Mouse (Mus musculus) mesoderm, embryonic 11.5 days (tissue): Measurements from ENCODE around the gene Lefty1.
"Not testable (repeated sequence)": the region's sequence is repeated elsewhere in the genome, so short reads cannot be mapped to it uniquely, and the experiment has no call there.

Experiments
- DNase-seq: peaks from one replicate; pipeline ENCODE4 v3.0.0-alpha.2; 2012; ENCODE audit warnings: low read depth, low spot score

Lefty1 gene

DNA sequence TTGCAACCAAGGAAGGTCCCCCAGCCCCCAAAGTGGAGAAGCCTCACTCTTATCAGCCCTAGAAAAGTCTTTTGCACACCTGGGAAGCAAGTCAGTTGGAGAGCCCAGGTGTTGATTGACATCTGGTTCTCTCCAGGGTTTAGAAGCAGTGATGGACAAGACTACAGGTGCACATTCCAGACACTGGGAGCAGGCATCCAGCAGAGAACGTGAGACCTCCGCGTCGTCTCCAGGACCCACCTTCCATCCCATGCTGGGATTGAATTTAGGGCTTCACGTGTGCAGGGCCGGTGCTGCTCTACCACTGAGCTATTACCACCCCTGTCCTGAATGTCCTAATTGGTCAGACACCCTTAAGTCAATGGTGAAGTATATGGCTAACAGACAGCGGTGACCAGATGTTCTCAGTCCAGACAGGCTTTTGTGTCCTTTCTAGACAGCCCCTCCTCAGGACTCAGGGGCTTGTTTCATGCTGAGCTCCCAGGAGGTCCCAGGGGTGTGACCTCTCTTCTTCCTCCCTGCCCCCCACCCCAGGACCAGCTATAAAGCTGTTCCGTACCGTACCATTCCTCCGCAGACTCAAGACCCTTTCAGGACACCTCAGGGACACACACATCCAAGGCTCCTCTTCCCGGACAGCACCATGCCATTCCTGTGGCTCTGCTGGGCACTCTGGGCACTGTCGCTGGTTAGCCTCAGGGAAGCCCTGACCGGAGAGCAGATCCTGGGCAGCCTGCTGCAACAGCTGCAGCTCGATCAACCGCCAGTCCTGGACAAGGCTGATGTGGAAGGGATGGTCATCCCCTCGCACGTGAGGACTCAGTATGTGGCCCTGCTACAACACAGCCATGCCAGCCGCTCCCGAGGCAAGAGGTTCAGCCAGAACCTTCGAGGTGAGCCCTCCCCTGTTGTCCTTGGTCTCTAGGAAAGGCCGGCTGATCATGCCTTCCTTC is at the start of gene Lefty1:
Gene Lefty1 (plus strand): TSS at position 556 of the 953 bp plus-strand sequence.
- no peak for DNase-seq

DNA sequence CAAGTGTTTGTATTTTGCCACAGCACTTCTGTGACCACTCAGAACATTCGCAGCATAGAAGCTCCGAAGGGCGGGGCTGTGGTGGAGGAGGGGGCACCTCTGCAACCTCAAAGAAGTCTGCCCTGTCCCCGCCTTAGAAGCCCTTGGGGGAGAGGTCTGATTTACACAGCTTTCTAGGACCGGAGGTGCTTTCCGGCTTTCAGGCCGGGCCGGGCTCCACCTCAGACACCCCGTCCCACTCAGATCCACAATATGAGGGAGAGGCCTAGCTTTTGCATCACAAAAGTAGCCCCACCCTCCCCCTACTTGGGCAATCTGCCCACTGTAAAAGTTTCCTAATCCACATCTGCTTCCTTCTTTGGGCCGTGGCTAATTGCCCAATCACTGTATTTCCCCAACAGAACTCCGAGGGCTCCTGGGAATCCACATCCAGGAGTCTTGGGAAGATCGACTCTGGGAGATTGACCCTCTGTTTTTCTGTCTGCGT is 46.2 kb upstream of the Lefty1 start:
- peak; percentile 33 for DNase-seq

DNA sequence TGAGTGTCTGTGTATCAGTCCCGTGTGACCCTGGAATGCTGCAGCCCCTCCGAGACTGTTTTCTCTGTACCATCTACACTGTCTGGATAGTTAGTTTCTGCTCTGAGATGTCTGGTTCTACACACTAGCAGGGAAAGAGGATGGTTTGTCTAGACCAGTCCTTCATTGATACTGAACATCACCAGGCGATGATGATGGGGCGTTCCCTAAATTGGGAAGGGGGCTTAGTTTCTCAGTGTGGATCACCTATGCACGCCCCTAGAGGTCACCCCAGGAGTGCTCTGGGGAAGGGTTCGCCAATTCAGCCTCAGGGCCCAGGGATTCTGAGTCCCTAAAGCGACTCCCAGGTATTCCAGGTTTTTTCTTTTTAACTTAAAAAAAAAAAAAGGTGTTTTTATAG is 45.6 kb upstream of the Lefty1 start:
- no peak for DNase-seq

DNA sequence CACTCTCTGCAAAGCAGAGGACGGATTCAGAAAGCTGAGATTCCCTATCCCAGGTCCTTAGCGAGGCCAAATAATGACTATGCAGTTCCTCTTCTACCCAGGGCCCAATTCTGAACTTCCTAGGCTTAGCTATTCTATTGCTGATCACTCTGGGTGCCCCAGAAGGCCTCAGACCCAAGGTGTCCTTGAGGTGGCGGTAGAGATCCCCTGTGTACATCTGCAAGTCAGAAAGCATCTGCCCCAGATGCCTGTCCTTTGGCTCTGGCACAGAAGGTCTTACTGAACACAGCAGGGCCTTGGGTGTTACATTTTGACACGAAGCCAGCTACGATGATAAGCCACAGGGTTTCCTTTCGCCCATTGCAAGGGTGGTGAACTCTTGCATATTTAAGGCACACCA is 45.0 kb upstream of the Lefty1 start:
- no peak for DNase-seq

DNA sequence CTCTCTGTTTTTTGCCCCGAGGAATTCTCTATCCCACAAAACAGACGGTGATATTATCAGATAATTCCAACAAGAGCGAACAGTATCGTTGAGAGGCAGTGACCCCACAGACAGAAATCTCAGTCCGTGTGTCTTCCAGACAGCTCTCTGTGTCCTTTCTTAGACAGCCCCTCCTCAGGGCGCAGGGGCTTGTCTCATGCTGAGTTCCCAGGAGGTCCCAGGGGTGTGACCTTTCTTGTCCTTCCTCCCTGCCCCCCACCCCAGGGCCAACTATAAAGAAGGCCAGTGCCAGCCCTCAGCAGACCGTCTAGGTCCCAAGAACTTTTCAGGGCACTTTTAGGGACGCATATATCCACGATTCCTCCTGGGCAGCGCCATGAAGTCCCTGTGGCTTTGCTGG is 42.0 kb upstream of the Lefty1 start, which contains the start of gene Lefty2:
Gene Lefty2 (plus strand): TSS at position 301 of the 400 bp plus-strand sequence.
- no peak for DNase-seq

DNA sequence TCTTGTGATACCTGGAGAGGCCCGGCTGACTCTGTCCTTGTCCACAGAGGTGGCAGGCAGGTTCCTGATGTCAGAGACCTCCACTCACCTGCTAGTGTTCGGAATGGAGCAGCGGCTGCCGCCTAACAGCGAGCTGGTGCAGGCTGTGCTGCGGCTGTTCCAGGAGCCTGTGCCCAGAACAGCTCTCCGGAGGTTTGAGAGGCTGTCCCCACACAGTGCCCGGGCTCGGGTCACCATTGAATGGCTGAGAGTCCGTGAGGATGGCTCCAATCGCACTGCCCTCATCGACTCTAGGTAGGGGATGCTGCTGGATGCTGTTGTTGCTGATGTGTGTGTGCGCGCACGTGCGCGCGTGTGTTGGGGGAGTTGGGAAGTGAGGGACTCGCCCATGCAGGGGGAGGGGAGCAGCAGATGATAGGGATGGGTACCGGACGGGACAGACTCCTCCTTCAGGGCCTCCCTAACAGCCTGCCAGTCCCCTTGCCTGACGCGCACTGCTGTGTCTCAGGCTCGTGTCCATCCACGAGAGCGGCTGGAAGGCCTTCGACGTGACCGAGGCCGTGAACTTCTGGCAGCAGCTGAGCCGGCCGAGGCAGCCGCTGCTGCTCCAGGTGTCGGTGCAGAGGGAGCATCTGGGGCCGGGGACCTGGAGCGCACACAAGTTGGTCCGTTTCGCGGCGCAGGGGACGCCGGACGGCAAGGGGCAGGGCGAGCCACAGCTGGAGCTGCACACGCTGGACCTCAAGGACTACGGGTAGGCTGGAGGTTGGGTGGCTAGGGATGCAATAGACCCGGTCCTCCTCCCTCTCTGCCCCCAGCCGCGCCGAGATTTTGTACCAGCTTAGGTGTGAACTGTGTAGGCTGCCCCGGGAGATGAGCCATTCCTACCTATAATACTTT is 40.5 kb upstream of the Lefty1 start:
- DNase-seq: not testable (repeated sequence)

DNA sequence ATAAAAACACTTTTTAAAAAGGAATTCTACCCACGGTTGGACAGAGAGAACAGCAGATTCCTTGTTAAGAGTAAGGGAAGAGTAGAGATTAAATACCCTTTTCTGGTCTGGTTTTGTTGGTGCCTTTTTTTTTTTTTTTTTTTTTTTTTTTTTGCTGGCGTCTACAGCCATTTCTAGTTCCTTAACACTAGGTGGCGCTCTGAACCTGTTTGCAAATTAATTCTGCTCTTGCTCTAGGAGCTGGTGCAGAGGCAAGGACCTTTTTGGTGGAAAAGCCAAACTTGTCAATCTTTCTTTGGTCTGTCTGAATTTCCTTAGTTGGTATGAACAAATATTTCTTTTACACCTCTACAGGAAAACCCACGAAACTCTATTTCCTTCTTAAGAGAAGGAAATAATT is 33.7 kb upstream of the Lefty1 start:
- peak; percentile 78 for DNase-seq

DNA sequence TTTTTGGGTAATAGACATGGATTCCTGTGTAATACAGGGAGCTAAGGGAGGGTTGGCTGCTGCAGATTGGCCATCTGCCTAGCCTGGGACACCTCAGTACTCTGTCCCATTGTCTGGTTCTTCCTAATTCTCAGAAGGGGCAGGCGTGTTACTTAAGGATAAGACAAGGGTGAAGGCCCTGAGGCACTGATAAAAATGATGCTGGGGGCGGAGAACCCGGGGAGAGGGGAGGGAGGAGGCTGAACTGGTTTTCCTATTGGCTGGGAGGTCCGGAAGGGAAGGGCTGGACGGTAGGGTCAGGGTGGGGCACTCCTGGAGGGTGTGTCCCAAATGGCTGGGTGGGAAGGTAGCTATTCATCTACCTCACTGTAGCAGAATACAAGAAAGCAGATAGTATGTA is 31.9 kb upstream of the Lefty1 start:
- no peak for DNase-seq

DNA sequence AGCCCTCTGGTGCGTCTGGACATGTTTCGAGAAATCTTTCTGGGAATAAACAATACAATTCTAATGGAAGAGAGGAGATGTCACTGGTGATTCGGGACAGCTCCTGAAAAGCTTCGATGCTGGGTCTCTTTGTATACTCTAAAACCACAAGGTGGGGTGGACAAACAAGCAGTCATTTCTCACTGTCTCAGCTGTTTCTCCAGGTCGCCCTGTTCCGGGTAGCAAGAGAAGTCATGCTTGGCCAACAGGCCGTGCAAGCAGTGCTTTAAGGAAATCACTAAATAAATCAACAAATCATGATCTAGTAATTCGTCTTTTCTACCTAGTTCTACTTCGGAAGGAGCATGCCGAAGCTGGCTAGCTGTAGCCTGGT is 31.2 kb upstream of the Lefty1 start:
- no peak for DNase-seq

DNA sequence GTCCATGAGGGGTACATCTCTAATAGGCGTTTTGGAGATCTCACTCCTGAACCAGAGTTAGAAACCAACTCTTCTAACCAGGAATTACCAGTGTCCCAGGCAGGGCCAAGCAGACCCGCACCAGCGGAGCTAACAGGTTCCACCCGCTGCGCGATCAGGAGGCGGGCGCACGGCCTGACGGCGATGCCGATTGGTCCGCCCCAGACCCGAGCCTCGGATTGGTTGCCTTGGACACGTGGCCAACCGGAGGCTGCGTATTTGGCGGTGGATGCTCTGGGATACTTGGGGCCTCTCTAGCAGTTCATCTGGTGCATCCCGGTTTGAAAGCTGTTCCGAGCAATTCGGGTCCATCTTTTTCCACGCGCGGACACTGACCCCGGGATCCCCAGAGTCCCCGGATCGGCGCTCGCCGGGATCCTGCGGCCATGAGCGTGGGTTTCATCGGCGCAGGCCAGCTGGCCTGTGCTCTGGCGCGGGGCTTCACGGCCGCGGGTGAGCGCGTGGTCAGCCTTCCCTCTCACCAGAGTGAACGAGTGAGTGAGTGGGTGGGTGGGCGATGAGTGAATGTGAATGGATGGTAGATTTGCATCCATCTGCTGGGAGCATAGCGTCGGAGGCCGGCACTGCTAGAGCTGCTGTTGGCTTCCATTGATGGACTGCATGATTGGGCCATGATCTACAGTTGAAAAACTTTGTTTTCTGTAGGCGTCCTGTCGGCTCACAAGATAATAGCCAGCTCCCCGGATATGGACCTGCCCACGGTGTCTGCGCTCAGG is 30.6 kb upstream of the Lefty1 start, which contains the start of gene Pycr2:
Gene Pycr2 (plus strand): TSS at position 255 of the 776 bp plus-strand sequence.
- DNase-seq: peak; percentile 95

DNA sequence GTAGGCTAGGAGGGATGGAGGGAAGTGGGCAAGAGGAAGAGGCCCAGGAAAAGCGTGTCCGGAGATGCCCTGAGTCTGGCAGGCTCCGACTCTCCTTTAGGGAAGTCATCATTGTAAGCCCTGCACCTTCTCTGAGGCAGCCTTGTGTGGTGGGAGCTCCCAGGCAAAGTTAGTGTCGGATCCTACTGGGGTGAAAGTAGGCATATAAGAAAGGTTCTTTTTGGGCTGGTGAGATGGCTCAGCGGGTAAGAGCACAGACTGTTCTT is 30.1 kb upstream of the Lefty1 start:
- no peak for DNase-seq

DNA sequence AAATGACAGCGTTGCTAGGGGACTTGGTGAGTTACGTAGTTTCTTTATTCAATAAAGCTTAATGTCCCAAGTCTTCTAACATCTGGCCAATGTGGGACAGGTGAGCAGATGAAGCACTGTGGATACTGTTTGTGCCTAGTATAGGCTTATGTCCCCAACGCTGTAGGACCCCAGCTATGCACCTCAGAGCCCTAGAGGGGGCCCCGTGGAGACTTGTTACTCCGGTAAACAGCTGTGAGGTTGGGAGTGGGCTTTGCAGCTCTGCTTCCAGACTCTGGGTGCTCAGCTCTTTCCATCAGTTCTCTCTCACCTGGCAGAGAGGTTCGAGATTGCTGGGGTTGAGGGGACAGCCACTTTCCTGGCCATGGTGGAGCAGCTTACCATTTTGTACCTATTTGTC is 29.5 kb upstream of the Lefty1 start:
- DNase-seq: no peak

DNA sequence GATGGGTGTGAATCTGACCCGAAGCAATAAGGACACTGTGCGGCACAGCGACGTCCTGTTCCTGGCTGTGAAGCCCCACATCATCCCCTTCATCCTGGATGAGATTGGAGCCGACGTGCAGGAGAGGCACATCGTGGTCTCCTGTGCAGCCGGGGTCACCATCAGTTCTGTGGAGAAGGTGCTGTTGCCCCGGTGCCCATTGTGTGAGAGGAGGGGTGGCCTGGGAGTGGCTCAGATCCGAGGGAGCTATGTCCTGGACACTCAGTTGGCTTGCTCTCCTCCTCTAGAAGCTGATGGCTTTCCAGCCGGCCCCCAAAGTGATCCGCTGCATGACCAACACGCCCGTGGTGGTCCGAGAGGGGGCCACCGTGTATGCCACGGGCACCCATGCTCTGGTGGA is 28.9 kb upstream of the Lefty1 start:
- DNase-seq: no peak

DNA sequence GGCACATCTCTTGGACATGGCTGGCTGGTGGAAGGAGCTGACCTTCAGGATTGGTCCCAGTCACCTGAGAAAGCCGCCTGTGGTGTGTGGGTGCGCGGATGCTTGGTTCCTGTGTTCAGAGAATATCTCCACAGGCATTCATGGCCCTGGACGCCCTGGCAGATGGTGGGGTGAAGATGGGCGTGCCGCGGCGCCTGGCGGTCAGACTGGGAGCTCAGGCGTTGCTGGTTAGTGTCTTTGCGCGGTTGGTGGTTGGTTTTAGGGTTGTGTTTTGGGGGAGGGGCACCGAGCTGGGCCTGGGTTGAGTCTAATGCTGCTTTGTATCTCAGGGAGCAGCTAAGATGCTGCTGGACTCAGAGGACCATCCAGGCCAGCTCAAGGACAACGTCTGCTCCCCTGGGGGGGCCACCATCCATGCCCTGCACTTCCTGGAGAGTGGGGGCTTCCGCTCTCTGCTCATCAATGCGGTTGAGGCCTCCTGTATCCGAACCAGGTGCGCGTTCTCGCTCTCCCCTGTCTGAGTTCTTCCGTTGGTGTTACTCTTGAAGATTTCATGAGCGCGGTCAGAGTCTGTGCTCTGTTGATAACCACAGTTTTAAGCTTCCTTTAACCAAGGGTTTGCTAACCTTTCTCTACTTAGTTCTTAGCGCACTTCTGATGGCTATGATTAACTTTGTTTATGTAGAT is 28.2 kb upstream of the Lefty1 start:
- no peak for DNase-seq

DNA sequence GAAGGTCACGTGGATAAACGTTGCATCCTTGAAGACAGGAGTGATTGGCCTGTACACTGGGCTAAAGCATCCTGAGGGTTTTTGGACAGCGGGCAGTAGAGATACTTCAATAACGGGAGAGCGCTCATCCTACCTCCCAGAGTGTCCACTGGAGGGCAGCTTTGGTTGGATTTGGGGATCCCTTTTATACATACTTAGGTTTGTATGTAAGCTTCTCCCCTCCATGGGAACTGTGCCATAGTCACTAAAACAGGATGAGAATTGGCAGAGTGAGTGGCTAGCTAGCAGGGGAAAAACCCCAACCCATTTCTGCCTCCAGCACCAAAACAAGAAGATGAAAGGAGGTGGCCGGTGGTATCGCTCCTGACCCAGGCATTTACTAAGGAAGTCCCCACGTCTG is 23.7 kb upstream of the Lefty1 start:
- DNase-seq: no peak

DNA sequence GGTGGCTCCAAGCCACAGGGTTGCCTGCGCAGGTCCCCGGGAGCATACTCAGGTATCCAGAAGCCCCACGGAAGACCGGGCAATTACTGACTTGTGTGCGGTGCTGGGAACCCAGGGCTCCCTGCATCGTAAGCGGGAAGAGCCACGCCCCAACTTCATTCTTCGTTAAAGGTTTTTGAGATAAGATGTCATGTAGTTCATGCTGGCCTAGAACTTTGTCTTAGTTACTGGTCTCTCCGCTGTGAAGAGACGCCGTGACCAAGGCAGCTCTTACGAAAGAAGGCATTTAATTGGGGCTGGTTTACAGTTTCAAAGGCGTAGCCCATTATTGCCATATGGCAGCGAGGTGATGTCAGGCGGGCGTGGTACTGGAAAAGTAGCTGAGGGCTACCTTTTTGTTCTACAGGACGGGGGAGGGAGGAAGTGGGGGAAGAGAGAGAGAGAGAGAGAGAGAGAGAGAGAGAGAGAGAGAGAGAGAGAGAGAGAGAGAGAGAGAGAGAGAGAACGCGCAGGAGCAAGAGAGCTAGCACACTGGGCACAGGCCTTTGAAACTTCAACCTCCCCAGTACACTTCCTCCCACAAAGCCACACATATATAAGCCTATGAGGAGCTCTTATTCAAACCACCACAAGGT is 23.1 kb upstream of the Lefty1 start:
- DNase-seq: no peak

DNA sequence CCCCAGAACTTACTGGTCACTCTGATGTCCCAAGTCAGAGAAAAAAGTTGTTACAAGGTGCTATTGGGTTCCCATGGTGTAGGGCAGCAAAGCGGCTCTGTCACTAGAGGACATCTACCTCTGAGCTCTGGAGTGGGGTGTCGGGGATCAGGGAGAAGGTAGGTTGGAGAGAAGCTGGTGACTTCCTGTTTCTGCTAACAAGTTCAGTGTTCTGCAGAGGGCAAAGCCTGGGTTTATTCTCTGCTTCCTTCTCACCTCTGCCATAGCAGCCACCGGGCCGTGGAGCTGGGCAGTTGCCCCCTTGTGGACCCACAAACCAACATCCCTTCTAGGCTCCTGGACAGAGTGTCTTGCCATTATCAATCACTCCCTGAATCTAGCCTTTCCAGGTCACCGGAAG is 22.0 kb upstream of the Lefty1 start:
- no peak for DNase-seq

DNA sequence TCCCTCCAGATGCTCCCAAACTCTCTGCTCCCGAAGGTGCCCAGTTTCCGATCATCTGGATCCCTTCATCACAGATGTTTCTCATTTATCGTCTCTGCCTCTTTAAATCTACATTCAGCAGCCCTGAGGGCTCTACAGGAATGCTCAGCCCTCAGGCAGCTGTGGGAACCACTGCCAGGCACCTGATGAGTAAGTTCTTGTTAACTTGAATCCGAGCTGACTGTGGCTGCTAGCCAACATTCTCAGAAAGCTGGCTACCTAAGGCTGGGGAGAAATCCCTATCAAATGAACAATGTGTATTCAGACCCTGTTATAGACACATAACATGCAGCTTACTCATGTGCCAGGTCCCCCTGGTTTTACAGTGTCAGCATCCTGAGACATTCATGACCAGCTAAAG is 21.0 kb upstream of the Lefty1 start:
- peak; percentile 51 for DNase-seq

DNA sequence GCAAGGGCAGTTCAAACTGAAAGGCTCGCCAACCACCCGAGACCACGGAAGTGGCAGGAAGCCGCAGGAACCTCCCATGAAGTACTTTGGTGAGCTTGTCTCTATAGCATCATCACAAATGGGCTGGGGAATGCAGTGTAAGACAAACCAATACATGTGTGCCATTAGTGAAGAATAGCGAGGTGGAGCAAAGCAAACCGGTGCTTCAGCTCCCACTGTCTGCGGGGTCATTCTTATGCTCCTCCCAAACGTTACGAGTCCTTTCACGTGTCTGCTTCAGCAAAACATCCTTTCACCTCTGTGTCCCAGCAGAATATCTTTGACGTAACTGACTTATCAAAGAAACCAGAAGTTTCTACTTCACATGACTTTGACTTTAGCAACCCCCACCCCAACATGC is 18.4 kb upstream of the Lefty1 start:
- DNase-seq: no peak

DNA sequence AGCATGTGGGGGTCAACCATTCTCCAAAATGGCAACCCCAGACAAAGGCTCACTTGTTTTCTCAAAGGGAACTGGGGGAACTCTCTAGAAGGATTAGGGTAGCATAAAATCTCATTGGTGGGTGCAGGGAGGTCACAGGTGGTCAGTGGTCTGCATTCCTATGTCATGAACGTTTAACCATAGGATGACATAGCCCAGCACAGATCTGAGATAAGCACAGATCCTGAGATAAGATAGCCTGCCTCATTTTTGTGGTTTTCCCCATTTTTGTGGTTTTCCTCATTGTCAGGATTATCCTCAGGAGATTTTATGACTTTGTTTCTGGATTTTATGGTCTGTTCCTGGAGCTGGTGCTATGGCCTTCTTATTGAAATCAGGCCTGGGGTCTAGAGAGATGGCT is 17.8 kb upstream of the Lefty1 start:
- no peak for DNase-seq

DNA sequence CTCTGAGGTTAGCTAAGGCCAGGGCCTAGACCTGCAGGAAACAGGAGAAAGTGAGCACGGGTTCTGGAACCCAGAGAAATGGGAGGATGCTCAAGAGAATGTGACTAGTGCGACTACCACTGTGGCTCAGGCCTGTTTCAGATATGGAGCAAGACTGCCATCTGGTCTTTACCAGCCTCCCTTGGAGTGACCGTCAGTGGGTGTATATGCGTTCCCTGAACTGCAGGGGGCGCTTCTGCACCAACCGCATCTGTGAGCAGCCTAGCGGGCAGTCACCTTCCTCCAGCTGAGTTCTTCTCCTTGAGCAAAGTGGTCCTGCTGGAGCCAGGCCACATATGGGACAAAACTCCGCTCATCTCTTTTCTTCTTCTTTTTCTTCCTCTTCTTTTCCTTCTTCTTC is 15.1 kb upstream of the Lefty1 start:
- DNase-seq: no peak
